Mouse (Mus musculus) inflammation-experienced regulatory T-cells (primary cell): ENCODE results near the gene Olfr750. TPM values are rescaled to one million over a fixed set of nuclear protein-coding genes. Genes with fewer than 3 reads are reported as not detected.

Experiments
- polyA plus RNA-seq, 2 experiments: library from polyadenylated mRNA; unstranded; fragments of 100-300 nt; shearing (Covaris generic); gene quantifications; one replicate each; pipeline ENCODE4 v1.2.1; 2017

Gene Olfr750
- polyA plus RNA-seq = 1 to 10 TPM in 1 of 2 experiments, under 1 TPM in 1; 0.68 to 4.6 TPM

DNA sequence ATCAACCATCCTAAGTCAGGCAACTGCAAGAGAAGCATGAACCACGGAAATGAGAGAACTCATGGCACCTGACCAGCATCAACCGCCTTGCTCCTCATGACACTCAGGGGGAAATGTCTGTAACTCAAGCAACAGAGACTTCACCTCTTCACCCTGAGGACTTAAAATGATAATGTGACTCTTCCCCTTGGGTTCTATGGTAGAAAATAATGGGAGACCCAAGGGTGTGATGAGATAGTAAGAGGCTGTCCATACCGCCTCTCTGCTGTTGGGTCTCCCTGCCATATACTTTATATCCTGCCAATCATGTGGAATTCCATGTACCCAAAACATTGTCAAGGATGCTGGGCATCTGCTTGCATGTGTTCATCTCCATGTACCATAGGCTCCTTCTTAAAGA, at the start of gene Olfr750:
Olfr750 (minus strand) TSS at position 101 of the 400 bp plus-strand sequence.

DNA sequence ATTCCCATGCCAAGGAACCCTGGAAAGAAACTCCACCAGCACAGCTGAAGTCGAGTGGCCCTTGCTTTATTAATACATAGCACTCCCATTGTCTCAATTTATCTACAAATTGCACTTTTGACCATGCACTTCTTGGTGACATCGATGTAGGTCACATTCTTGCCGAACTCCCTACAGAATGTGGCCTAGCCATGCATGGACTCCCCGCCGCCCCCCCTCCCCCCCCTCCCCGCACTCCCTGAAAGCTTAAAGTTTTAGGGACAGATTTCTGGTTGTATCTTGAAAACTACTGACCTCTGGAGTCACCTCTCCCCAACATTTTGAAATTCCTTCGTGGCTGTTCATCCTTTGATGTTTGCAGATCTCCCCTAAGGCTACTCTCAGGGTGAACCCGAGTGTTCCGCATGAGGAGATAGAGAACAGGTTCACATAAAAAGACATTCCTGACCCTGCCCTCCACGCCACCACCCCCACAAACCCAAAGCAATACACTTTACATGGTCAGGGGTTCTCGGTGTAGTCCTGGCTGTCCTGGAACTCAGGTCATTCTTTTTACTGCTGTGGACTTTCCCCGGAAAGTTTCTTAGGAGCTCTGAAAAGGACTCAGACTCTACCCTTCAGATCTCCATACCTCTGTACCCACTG, 39.8 kb upstream of the Olfr750 start, which contains the start of gene Eddm3b:
Eddm3b (plus strand) TSS at position 511 of the 645 bp plus-strand sequence.

DNA sequence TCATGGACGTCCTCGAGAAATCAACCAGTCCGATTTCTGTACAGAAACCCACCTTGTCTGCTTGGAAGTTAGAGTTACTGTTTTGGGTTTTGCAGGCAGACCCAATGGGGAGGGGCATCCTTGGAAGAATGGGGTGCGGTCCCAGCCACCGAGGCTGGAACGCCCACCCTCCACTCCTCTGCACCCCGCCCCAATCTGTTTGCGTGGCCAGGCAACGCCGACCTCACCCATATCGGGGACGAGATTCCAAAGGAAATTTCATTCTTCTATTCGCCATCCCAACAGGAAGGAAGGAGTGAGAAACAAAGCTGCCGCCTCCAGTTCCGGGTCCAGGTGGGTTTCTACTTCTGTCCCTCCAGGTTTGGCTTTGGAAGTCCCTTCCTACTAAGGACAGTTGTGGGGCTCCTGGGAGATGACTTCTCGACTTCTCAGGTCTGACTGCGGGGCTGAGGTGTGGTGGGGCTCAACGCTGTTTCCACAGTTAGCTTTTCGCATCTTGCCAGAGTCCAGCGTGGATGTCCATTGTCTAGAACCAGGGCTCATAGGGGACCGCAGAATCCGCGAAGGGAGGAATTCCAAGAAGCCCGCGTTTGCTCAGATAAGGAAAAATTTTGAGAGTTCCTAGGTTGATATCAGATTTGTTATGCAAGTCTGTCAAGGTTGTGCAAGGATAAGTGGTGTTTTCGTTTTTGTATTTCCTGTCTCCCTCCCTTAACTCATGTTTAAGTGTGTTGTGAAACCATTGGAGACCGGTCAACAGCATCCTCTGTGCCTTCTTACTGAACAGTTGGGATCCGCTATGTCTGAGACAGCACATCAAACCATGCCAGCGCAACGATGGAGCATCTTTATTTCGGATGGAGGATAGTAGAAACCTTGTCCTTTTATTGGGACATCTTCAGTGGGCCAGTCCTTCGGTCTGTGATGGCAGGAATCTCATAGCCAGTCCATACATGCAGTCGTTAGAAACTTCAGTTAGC, 17.0 kb upstream of the Olfr750 start, which contains the start of the genes Rnase4 and Ang:
Rnase4 (plus strand) TSS at position 157 of the 980 bp plus-strand sequence.
Ang (plus strand) TSS at position 230 of the 980 bp plus-strand sequence.

DNA sequence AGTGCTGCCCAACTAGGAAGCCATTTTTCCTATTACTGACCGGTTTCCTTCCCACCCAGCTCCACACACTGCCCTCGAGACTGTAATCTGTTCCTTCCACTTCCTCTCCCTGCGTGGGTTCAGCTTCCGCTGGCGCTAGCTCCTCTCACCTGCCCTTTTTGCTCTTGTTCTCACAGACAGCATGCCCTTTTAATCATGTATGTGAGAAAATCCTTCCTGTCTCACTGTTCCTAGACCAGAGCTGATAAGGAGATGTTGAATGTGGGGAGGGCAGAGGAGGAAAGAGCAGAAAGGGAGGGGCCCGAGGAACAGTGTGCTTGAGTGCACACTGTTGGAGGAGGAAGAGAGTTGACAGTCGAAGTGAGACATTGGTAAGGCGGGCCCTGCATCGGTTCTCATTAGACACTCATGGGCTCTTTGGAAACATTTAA, 16.8 kb downstream of the Olfr750 start, which contains the start of gene Rnase12:
Rnase12 (minus strand) TSS at position 261 of the 431 bp plus-strand sequence.

DNA sequence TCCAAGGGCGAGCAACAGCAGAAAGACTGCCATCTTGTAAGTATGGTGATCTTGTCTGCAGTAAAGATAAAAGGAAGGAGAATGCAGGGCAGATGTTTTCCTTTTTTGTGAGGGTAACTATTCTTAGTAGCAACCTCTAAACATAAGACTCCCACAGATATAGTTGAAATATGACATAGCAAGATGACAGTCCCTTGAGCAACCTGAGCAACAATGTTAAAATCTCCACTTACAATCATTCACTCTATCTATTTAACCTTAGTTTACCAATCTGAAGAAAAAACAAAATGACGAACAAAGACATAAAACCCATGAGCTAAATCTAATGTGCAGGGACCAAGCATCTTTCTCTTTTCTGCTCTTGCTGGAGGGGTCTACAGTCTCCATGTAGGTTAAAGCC, 24.2 kb downstream of the Olfr750 start, which contains the start of gene Rnase11:
Rnase11 (minus strand) TSS at position 101 of the 400 bp plus-strand sequence.

DNA sequence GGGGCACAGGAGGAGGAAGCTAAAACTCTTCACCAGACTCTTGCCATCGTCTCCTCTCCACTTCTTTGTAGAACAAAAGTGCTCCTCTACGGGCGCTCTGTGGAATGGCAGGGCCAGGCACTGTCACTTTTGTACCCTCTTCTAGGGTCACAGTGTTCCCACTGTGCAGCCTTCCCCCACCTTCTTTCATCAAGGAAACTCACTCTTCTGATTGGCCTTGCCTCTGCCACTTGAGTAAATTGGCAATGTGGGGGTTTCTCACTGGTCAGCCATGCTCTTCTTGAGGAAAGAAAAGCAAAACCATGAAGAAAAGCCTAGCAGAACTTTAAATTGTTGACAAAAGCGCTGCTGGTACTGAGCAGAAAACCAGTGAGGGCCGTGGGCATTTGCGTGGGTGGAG, 32.5 kb downstream of the Olfr750 start, which contains the start of gene Rnase9:
Rnase9 (minus strand) TSS at position 101 of the 400 bp plus-strand sequence.

Other genes with a start within 250 kb of the Olfr750 start
- gene Tep1, start 203.9 kb downstream of the Olfr750 start, polyA plus RNA-seq = 10 to 100 TPM; 20.6 to 24.3 TPM
- under 1 TPM; 0.33 to 0.40 TPM for gene Klhl33, start 176.9 kb downstream of the Olfr750 start, polyA plus RNA-seq
- 100 to 1,000 TPM in 1 of 2 experiments, 10 to 100 TPM in 1; 95.6 to 104 TPM for gene Osgep, start 149.5 kb downstream of the Olfr750 start, polyA plus RNA-seq
- 10 to 100 TPM; 50.0 to 51.6 TPM for gene Apex1, start 149.5 kb downstream of the Olfr750 start, polyA plus RNA-seq
- 10 to 100 TPM; 67.6 to 81.9 TPM for gene Pip4p1, start 143.6 kb downstream of the Olfr750 start, polyA plus RNA-seq
- 10 to 100 TPM; 47.8 to 51.5 TPM for gene Pnp, start 143.4 kb downstream of the Olfr750 start, polyA plus RNA-seq
- gene Gm49342, start 129.9 kb downstream of the Olfr750 start, polyA plus RNA-seq = not detected
- gene Pnp2, start 118.4 kb downstream of the Olfr750 start, polyA plus RNA-seq = 1 to 10 TPM in 1 of 2 experiments, under 1 TPM in 1; 0.95 to 1.1 TPM
- 1 to 10 TPM in 1 of 2 experiments, under 1 TPM in 1; 0.37 to 1.0 TPM for gene Rnase10, start 66.7 kb downstream of the Olfr750 start, polyA plus RNA-seq
- gene Rnase9, start 32.6 kb downstream of the Olfr750 start, polyA plus RNA-seq = not detected
- not detected for gene Rnase11, start 24.3 kb downstream of the Olfr750 start, polyA plus RNA-seq
- not detected for gene Rnase12, start 16.8 kb downstream of the Olfr750 start, polyA plus RNA-seq
- gene Rnase4, start 16.6 kb upstream of the Olfr750 start, polyA plus RNA-seq = 10 to 100 TPM; 16.4 to 19.1 TPM
- 1 to 10 TPM; 3.2 to 4.6 TPM for gene Ang, start 16.7 kb upstream of the Olfr750 start, polyA plus RNA-seq
- gene Eddm3b, start 40.0 kb upstream of the Olfr750 start, polyA plus RNA-seq = not detected
- gene Rnase6, start 49.5 kb upstream of the Olfr750 start, polyA plus RNA-seq = 1 to 10 TPM; 2.1 to 5.0 TPM
- 1 to 10 TPM; 1.2 to 3.6 TPM for gene Rnase1, start 72.3 kb upstream of the Olfr750 start, polyA plus RNA-seq
- gene Rnase2b, start 87.8 kb upstream of the Olfr750 start, polyA plus RNA-seq = not detected
- not detected for gene Ang2, start 124.7 kb upstream of the Olfr750 start, polyA plus RNA-seq
- not detected for gene Ear14, start 129.0 kb upstream of the Olfr750 start, polyA plus RNA-seq
- gene Rnase2a, start 181.7 kb upstream of the Olfr750 start, polyA plus RNA-seq = not detected